Mouse (Mus musculus): ENCODE measurements around the gene Zfyve27.

The Zfyve27 gene

DNA sequence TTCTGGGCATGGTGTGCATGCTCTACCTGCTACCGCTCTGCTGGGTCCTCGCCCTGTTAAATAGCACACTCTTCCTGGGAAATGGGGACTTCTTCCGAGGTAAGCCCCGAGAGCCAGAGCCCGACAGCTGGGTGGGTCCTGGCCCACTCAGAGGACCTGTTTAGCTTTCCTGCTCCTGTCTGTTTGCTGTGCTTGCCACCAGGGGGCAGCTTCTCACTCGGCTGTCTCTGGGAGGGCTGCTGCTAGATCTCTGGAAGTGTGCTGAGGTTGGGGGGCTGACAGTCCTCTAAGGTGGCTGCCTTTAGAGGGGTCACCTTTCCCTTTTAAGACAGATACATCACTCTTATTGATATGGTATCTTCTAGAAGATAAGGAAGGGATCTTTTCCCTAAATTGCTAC is 18.9 kb downstream of the Zfyve27 start:
- peak in 1 of 2 experiments; percentile 39 for DNase-seq

- no peak for DNase-seq
Observed at GRCm38 (mm10) chr19:42189735-42190134, 26.0 kb downstream of the Zfyve27 start.

GRCm38 (mm10) chr19:42190494-42190893 is 26.7 kb downstream of the Zfyve27 start:
- peak; percentile 73 to 79 for DNase-seq

DNA sequence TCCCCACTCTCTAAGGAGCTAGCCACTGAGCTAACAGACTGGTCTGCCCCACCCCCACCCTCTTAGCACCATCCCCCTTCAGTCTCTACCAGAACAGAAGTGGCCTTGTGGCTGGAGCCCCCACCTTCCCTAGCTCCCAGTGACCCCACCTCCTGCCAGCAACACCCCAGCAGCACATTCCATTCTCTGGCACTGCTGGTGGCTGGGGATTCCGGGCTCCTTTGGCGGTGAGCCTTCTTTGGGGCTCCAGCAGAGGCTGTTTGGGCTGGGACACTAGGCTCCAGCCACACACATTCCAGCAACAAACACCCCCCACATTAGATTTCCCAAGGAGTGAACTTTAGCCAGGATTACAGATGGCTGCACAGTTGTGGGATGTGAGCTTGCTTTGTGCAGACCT is 29.6 kb downstream of the Zfyve27 start:
- no peak for DNase-seq

DNA sequence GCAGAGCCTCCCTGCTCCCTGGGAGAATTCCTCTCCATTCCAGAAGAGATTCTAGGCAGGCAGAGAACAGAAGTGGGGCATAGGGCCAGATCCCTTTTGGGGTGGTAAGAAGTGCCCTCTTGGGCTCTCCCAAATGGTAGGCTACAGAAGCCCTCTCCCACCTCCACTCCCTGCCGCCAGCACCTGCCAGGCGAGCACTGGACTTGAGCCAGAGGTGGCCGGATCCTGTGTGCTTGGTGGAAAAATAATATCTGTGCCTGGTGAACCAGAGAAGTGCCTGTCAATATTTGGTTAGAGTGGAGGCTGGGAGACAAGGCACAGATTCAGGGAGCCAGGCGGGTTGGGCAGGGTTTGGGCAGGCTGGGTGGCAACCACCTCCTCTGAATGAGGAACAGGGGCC is 32.6 kb downstream of the Zfyve27 start:
- peak; percentile 46 to 56 for DNase-seq

DNA sequence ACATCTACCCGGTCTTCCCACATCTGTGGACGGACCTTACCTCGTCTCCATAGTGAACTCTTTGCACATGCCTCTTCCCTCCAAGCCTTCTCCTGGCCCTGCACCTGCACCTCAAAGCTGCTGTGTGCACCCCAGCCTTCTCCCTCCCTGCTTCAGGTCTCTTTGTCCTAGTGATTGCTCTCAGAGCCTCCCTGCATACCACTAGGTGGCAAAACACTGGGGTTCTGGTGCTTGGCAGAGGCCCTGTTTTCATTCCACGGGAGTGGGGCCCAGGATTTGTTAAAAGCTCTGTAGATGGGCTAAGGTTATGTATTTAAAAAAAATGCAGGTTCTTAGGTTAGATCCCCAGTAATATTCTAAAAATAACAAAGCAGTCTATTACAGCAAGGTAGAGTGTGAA is 33.3 kb downstream of the Zfyve27 start:
- no peak for DNase-seq

- DNase-seq: no peak
Observed at GRCm38 (mm10) chr19:42198026-42198425, 34.3 kb downstream of the Zfyve27 start.

- DNase-seq: peak; percentile 18 to 41
Observed at GRCm38 (mm10) chr19:42201696-42202381, 38.1 kb downstream of the Zfyve27 start, which contains the start of gene Sfrp5. Gene Sfrp5, minus strand, starts transcription at chr19:42202252.

DNA sequence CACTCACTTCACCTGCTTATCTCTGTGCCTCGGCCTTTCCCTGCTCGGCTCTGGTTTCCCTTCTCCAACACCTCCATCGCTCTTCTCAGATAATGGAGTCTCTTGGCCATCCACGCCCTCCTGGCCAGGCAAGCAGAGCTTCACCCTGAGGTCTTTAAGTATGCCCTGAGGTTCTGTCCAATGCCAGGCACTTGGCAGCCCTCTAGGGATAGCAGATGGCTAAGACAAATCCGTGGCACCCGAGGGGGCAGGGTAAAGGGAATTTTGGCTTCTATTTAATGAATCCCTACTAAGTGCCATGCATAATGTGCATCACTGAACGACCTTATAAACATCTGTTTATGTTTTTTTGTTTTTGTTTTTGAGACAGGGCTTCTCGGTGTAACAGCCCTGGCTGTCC is 38.7 kb downstream of the Zfyve27 start:
- DNase-seq: peak; percentile 43 to 47

- peak; percentile 86 to 87 for DNase-seq
Observed at GRCm38 (mm10) chr19:42204306-42204705, 40.6 kb downstream of the Zfyve27 start.

GRCm38 (mm10) chr19:42205201-42205600 is 41.5 kb downstream of the Zfyve27 start:
- no peak for DNase-seq

DNA sequence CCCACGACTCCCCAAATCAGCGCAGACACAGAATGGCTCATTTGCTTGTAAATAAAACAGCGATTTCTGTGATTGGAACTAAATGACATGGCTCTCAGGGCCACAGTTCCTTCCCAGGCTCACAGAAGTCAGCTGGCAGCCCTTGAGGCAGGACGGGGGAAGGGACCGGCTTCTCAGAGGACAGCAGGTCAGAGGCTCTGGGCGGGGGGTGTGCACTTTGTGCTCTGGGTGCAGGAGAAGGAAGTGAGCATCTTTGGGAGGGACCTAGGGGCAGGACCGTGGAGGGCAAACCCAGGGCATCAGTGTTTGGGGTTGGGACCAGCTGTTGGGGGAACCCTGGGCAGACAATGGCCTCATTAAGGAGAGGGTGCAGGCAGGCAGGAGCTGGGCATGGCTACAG is 45.7 kb downstream of the Zfyve27 start:
- no peak for DNase-seq

DNA sequence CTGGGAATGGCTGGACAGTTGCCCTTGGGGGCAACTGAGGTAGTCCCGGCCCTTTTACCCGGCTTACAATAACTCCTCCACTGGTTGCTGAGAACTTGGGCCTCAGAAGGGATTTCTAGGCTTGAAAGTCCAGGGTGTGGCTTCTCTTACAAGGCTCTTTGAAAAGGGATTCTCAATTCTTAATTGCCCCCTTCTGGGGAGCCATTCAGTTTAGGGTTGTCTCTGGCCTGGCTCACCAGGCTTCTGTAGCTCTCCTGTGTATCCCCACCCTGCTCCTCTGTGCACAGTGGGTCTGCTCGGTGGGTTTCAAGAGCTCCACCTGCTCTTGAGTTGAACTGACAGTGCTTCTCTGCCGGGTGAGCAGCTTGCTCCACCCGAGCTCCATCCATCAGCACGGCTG is 46.2 kb downstream of the Zfyve27 start:
- DNase-seq: no peak

DNA sequence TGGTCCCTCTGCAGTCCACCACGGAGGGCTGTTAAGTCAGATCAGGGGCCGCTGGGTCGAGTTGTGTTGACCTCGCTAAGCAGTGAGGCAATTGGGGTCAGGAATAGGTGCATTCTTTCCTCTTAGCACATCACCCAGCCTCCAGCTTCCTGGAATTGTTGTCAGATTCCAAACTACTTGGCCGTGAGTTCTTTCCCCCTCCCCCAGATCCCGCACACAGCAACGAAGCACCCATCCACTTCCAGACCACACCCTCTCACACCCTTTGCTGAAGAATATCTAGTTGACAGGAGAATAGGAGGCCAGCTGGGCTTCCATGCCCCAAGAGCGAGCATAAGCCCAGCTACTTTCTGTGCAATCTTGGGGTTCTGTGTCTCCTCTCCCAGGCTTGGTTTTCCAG is 48.2 kb downstream of the Zfyve27 start:
- DNase-seq: no peak

DNA sequence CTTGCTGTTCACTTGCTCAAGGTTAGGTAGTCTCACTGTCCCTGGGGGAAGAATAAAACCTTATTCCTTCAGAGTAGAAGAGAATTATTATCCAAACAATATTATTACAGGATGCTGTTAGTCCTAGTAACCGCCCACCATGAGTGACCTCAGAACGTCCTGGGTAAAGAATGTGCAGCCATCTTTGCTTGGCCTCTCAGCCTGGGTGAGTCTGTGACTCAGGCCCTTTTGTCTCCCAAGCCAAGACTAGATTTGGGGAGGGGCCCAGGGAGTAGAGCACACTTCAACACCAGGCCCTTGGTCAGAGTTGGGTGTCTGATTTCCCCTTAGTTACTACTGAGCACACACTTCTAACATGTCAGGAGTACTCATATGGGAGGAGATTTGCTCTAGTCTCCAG is 50.9 kb downstream of the Zfyve27 start:
- DNase-seq: no peak

GRCm38 (mm10) chr19:42216699-42217373 is 53.1 kb downstream of the Zfyve27 start:
- DNase-seq: peak in 1 of 2 experiments; percentile 28

DNA sequence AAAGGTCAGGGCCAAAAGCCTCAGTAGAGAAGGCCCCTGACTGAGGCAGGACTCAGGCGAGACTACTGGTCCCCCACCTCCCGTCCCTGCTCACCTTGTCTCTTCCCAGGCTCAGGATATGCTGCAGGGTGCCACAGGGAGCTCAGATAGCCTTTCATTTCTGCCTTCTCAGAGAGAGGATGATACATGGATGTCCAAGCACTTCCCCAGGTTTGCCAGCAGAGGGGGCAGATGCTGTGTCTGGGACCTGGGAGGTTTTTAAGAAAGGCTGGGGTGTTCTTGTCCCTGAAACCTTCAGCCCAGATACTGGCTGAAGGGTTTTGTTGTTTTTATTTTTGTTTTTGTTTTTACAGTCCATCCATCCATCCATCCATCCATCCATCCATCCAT is 53.6 kb downstream of the Zfyve27 start:
- peak; percentile 77 to 85 for DNase-seq

DNA sequence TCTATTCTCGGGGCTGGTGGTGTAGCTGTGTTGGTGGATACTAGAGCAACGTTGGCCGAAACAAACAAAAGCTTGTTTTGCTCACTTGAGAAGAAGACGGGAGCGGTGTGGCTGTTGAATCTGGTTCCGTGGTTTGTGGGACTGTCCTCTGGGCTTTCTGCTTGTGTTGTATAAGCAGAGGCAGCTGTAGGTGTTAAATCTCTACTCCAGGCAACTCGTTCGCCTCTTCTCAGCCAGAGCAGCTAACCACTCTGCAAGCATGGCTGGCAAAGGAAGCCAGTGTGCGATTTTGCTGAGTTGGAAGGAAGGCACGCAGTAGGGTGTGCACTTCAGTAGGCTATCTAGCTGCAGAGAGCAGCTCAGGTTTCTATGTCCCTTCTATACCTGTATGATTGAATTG is 62.7 kb downstream of the Zfyve27 start:
- no peak for DNase-seq

GRCm38 (mm10) chr19:42229499-42230287 is 65.9 kb downstream of the Zfyve27 start:
- DNase-seq: no peak

- no peak for DNase-seq
Observed at GRCm38 (mm10) chr19:42230288-42230568, 66.5 kb downstream of the Zfyve27 start.

- peak; percentile 47 to 57 for DNase-seq
Observed at GRCm38 (mm10) chr19:42230986-42231385, 67.2 kb downstream of the Zfyve27 start.

GRCm38 (mm10) chr19:42237602-42238340 is 74.0 kb downstream of the Zfyve27 start:
- DNase-seq: peak; percentile 23 to 30

GRCm38 (mm10) chr19:42238341-42238715 is 74.6 kb downstream of the Zfyve27 start:
- DNase-seq: peak; percentile 12 to 31

Measured in cerebellum, adult 18-20 months (tissue).